Mouse (Mus musculus): ENCODE data around the gene Pik3cd. TPM values are rescaled to one million over a fixed set of nuclear protein-coding genes. Genes with fewer than 3 reads are reported as not detected.

The Pik3cd gene
- total and polyA plus RNA-seq, 3 experiments, result 57.0 to 95.0 (median 72.1) TPM

DNA sequence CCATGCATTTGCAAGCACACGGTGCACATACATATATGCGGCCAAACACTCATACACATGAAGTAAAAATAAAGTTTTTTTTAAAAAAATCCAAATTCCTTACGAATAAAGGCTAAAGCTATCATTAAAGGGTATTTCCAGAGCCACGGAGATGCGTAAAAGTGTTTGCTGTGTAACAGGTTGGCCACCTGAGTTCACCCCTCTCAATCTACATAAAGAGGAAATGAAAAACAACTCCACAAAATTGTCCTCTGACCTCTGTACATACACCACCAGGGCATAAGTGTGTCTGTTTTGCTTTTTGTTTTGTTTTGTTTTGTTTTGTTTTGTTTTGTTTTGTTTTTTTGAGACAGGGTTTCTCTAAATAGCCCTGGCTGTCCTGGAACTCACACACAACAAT lies 29.6 kb downstream of the Pik3cd start:
- H3K9me3 ChIP-seq (replicated peaks; ENCODE audit: low read length), result peaks cover 12% of the 10 kb centered on the region
- no peak overlapping the region for H3K27ac ChIP-seq (ENCODE audit: insufficient read depth, low read depth)
- in situ Hi-C loops (cut with MboI; ENCODE audit: low pct_ligation_motif_present, low pct_unique_long_range_greater_than_20kb, low sequenced_read_pairs), result no loop called here
- dilution Hi-C loops (cut with MboI; ENCODE audit: extremely low pct_ligation_motif_present, extremely low pct_unique_long_range_greater_than_20kb, low sequenced_read_pairs), result no loop called here
- peaks cover 38% of the 10 kb centered on the region for H3K79me2 ChIP-seq (replicated peaks; ENCODE audit: control insufficient read depth, extremely low read depth, insufficient read depth, poor library complexity, severe bottlenecking)
- H3K27me3 ChIP-seq (replicated peaks), result no peaks in the 10 kb centered on the region
- no peak for DNase-seq (ENCODE audit: extremely low read depth)
- TF ChIP-seq NELFE (IDR thresholded peaks at IDR 0.05; ENCODE audit: low read depth, low read length), result no peak
- no peak for TF ChIP-seq ZKSCAN1 (IDR thresholded peaks at IDR 0.05; ENCODE audit: borderline replicate concordance, low read depth, low read length)
- TF ChIP-seq MEF2A (IDR thresholded peaks at IDR 0.05; ENCODE audit: borderline replicate concordance, low read depth, low read length), result no peak
- no peak for TF ChIP-seq CHD2 (IDR thresholded peaks at IDR 0.05; ENCODE audit: low read length)
- no peak for TF ChIP-seq POLR2A (IDR thresholded peaks at IDR 0.05; ENCODE audit: low read depth, low read length)
- no peak for TF ChIP-seq BHLHE40 (IDR thresholded peaks at IDR 0.05; ENCODE audit: low read depth, low read length)
- no peak for TF ChIP-seq MYC (IDR thresholded peaks at IDR 0.05; ENCODE audit: low read depth, low read length)
- TF ChIP-seq JUND (conservative IDR thresholded peaks at IDR 0.05; ENCODE audit: low read depth, low read length), result no peak
- TF ChIP-seq UBTF (IDR thresholded peaks at IDR 0.05; ENCODE audit: low read depth, low read length), result no peak
- no peak for TF ChIP-seq MAX (IDR thresholded peaks at IDR 0.05; ENCODE audit: low read length)
- no peak for TF ChIP-seq HCFC1 (IDR thresholded peaks at IDR 0.05; ENCODE audit: low read depth, low read length)
- no peak for TF ChIP-seq KAT2A (IDR thresholded peaks at IDR 0.05; ENCODE audit: insufficient replicate concordance, low read length)
- no peak for TF ChIP-seq USF2 (conservative IDR thresholded peaks at IDR 0.05; ENCODE audit: low read depth, low read length)
- no peak overlapping the region for H3K4me3 ChIP-seq (replicated peaks in 1 of 3; ENCODE audit: low read depth in 2 of 3, low read length in 2 of 3, poor library complexity in 1 of 3)
- no peak overlapping the region for H3K9ac ChIP-seq (ENCODE audit: insufficient read depth, low read depth)
- peaks cover 0 to 68% of the 10 kb centered on the region in 2 experiments; a peak in 2 of 4 replicates for H3K4me1 ChIP-seq (ENCODE audit: control insufficient read depth in 1 of 2, insufficient read depth in 2 of 2)
- peaks cover 77 to 92% of the 10 kb centered on the region in 2 experiments for H3K36me3 ChIP-seq (replicated peaks in 1 of 2; ENCODE audit: control insufficient read depth in 1 of 2, insufficient read depth in 1 of 2, low read length in 1 of 2)
- no peak overlapping the region for H3K4me2 ChIP-seq (ENCODE audit: insufficient read depth, low read depth, poor library complexity, severe bottlenecking)

DNA sequence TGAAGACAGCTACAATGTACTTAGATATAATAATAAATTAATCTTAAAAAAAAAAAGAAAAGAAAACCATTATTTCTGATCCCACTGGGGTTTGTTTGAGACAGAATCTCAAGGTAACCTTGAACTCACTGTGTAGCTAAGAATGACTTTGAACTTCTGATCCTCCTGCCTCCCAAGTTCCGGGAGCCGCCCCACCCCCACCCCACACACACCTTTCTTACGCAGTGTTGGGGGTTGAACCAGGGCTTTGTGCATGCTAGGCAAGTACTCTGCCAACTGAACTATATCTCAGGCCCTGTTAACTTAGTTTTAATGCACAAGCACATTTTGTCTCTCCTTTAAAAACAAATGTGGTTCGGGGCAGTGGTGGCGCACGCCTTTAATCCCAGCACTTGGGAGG lies 31.2 kb downstream of the Pik3cd start:
- Histone ChIP-seq H3K27ac (ENCODE audit: insufficient read depth, low read depth) (no peak overlapping the region), H3K9ac (ENCODE audit: insufficient read depth, low read depth) (no peak overlapping the region), H3K27me3 (replicated peaks) (no peaks in the 10 kb centered on the region), H3K36me3 (replicated peaks in 1 of 2; ENCODE audit: control insufficient read depth in 1 of 2, insufficient read depth in 1 of 2, low read length in 1 of 2) (peaks cover 71 to 88% of the 10 kb centered on the region in 2 experiments), H3K9me3 (replicated peaks; ENCODE audit: low read length) (peaks cover 12% of the 10 kb centered on the region), H3K4me3 (replicated peaks in 1 of 3; ENCODE audit: low read depth in 2 of 3, low read length in 2 of 3, poor library complexity in 1 of 3) (no peak overlapping the region), H3K4me2 (ENCODE audit: insufficient read depth, low read depth, poor library complexity, severe bottlenecking) (no peak overlapping the region), H3K79me2 (replicated peaks; ENCODE audit: control insufficient read depth, extremely low read depth, insufficient read depth, poor library complexity, severe bottlenecking) (peaks cover 38% of the 10 kb centered on the region), H3K4me1 (ENCODE audit: control insufficient read depth in 1 of 2, insufficient read depth in 2 of 2) (peaks cover 0 to 77% of the 10 kb centered on the region in 2 experiments; a peak in 2 of 4 replicates)
- in situ Hi-C loops (cut with MboI; ENCODE audit: low pct_ligation_motif_present, low pct_unique_long_range_greater_than_20kb, low sequenced_read_pairs) (no loop called here), dilution Hi-C loops (cut with MboI; ENCODE audit: extremely low pct_ligation_motif_present, extremely low pct_unique_long_range_greater_than_20kb, low sequenced_read_pairs) (no loop called here)
- DNase-seq (ENCODE audit: extremely low read depth), result no peak
- TF ChIP-seq BHLHE40 (IDR thresholded peaks at IDR 0.05; ENCODE audit: low read depth, low read length), result no peak
- no peak for TF ChIP-seq MXI1 (IDR thresholded peaks at IDR 0.05; ENCODE audit: low read depth, low read length)
- no peak for TF ChIP-seq POLR2A (IDR thresholded peaks at IDR 0.05; ENCODE audit: low read depth, low read length)
- no peak for TF ChIP-seq ELF1 (IDR thresholded peaks at IDR 0.05; ENCODE audit: low read depth, low read length)
- TF ChIP-seq ZC3H11A (IDR thresholded peaks at IDR 0.05; ENCODE audit: low read depth, low read length), result no peak
- no peak for TF ChIP-seq ZMIZ1 (IDR thresholded peaks at IDR 0.05; ENCODE audit: low read depth, low read length)
- no peak for TF ChIP-seq POLR2AphosphoS2 (IDR thresholded peaks at IDR 0.05; ENCODE audit: low read depth, low read length)
- no peak for TF ChIP-seq TCF12 (IDR thresholded peaks at IDR 0.05; ENCODE audit: low read depth, low read length)
- TF ChIP-seq JUN (IDR thresholded peaks at IDR 0.05; ENCODE audit: insufficient read depth, low read depth, low read length), result no peak
- TF ChIP-seq HCFC1 (IDR thresholded peaks at IDR 0.05; ENCODE audit: low read depth, low read length), result no peak
- TF ChIP-seq MAFK (IDR thresholded peaks at IDR 0.05; ENCODE audit: insufficient replicate concordance, low read length), result no peak
- no peak for TF ChIP-seq MYC (IDR thresholded peaks at IDR 0.05; ENCODE audit: low read depth, low read length)
- no peak for TF ChIP-seq SMC3 (IDR thresholded peaks at IDR 0.05; ENCODE audit: low read depth, low read length)
- TF ChIP-seq E2F4 (IDR thresholded peaks at IDR 0.05; ENCODE audit: insufficient replicate concordance, low read depth, low read length), result no peak
- TF ChIP-seq IRF4 (IDR thresholded peaks at IDR 0.05; ENCODE audit: low read depth, low read length), result no peak
- TF ChIP-seq CTCF (conservative IDR thresholded peaks at IDR 0.05 in 1 of 2, IDR thresholded peaks at IDR 0.05 in 1 of 2; ENCODE audit: low read depth in 2 of 2, low read length in 2 of 2), result no peak
- no peak for TF ChIP-seq ZNF384 (IDR thresholded peaks at IDR 0.05; ENCODE audit: low read depth, low read length)
- no peak for TF ChIP-seq JUND (conservative IDR thresholded peaks at IDR 0.05; ENCODE audit: low read depth, low read length)
- no peak for TF ChIP-seq PAX5 (IDR thresholded peaks at IDR 0.05; ENCODE audit: low read length)
- TF ChIP-seq ETS1 (conservative IDR thresholded peaks at IDR 0.05; ENCODE audit: low read depth, low read length), result no peak
